Mouse (Mus musculus): ENCODE data around the gene Bbs10.

Bbs10 gene

DNA sequence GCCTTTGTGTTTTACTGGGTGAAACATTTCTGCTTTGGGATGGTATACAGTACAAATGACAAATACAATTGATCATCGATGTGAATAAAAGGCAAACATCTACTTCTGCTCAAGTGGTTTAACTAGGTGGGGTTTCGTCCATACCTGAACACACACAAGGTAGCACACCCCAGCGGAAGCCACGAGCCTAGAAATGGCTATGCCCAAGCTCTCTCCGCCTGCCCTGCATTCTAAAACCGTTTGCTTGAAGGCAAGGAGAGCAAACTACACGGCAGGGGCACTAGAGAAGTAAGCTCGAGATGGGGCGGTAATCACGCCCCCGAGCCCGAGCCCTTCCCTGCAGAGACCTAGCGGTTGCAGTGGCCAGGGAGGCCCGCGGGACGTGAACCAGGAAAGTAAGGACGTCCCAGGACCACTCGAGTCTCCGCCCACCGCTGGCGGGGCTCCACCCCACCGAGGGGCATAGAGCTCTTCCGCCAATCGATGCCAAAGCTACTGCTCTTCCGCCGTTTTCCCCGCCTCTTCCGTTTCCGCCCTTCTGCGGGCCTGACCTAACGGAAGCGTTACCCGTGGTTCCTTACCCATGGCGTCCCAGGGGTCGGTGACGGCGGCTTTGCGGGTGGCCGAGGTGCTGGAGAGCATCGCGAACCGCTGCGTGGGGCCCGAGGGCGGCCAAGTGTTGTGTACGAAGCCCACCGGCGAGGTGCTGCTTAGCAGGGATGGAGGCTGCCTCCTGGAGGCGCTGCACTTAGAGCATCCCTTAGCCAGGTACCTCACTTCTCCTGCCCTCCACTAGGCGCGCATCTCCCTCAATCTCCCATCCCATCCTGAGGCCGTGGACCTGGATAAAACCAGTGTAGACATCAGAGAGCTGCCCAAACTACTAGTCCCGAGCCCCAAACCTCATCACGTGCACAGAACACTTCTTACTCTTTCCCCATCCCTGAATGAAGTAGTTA, at the start of gene Bbs10:
TSS of gene Bbs10 (plus strand) at position 540 of the 959 bp plus-strand sequence.
- peak; percentile 97 for DNase-seq (ENCODE audit: low spot score in 2 of 2)

DNA sequence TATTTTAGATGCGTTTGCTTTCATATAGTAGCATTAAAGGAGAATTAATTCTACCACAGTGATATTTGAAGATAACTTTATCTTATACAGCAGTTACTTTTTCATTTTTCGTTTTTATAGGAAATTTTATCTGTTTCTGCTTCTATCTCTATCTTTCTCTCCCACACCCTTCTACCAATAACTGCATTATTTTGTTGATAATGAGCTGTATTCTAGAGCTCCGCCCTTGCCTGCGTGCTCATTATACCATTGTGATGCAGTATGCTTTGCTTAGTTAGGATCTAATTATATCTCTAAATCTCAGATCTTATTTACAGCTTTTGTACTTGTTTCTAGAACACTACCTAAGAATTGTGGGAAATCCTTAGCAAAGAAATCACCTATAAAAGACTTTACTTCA, 48.3 kb upstream of the Bbs10 start:
- DNase-seq (ENCODE audit: low spot score in 2 of 2), result no peak

DNA sequence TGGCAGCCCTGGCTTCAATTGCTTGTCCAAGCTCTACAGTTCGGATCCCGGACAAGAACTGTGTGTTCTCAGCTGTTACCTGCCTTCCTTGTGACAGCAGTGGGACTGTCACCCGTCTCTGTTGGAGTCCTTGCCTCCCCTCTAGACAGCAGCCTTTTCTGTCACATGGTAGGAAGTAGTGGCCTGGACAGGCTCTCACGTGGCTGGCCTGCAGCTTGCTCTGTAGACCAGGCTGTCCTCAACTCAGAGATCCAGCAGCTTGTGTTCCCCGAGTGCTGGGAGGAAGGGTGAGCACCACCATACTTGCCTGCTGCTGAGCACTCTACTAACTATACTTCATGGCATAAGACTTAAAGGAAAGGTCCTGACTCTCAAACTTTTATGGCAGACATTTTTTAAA, 46.8 kb upstream of the Bbs10 start:
- no peak for DNase-seq (ENCODE audit: low spot score in 2 of 2)

DNA sequence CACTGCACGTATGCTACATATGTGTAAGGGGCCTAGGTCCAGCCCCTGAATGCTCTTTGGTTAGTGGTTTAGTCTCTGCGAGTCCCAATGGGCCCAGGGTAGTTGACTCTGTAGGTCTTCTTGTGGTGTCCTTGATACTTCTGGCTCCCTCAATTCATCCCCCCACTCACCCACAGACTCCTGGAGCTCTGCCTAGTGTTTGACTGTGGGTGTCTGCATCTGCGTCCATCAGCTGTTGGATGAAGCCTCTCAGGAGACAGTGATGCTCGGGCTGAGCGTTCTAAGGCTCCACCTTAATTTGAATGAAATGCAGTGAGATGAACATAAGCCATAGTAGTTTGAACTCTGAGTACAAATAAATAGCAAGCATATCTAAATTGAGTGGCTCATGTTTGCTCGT, 43.3 kb upstream of the Bbs10 start:
- DNase-seq (ENCODE audit: low spot score in 2 of 2), result peak in 1 of 2 experiments; percentile 45

DNA sequence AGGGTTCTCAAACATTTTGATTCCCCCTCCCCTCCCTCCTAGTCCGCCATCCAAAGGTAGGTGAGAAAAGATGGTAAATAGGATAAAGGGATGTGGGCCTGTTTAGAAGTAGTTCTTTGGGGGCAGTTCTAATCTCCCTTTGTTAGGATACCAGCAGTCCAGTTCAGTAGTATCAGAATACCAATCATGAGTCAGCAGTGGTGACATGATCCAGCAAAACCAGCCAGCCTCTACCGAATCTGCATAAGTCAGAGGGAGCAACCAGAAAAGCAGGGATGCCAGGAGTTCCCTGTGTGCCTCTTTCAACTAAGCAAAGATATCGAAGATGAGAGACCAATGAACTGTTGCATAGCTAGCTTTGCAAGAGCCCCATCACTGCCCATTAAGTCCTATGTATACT, 42.3 kb upstream of the Bbs10 start:
- no peak for DNase-seq (ENCODE audit: low spot score in 2 of 2)

DNA sequence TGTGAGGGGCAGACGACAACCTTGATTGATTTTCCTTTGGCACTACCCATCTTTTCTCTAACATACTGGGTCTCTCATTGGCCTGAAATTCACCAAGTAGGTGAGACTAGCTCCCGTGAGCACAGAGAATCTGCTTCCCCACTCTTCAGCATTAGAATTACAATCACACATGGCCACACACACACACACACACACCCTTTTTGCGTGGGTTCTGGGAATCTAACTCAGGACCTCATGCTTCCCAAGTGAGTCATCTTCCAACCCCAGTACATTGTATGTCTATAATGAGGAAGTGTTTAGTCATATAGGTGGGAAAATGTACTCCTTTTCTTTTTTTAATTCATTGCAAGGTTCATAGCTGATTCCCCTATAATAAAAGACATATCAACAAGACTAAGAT, 41.1 kb upstream of the Bbs10 start:
- no peak for DNase-seq (ENCODE audit: low spot score in 2 of 2)

DNA sequence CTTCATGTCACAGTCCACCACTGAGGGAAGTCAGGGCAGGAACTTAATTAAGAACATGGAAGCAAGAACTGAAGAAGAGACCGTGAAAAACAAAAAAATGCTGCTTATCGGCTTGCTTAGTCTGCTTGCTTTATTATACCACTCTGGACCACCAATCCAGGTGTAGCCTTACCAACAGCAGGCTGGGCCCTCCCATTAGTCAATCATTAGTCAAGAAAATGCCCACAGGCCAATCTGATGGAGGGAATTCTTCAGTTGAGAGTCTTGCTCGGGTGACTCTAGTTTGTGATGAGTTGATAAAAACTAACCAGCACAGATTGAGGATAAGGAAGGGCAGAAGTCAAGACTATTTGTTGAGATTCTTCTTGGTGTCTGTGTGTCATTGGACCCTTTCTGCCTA, 40.2 kb upstream of the Bbs10 start:
- DNase-seq (ENCODE audit: low spot score in 2 of 2), result no peak

DNA sequence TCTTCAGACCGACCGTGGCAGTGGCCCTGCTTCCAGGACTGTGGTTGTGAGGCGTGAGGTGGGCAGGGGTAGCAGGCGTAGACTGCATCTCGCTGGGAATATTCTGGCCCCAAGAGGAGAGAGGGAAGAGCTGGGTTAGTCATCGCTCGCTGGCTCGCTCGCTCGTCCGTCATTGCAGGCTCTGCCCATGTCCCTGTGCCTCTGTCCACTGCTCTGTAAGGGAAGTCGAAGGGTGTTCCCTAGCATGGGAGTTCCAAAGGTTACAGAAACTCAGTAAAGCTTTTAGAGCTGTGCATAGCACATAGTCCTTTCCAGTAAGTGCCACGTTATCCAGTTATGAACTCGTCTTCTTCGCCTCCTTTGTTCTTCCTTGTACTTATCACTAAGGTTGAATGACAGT, 26.8 kb upstream of the Bbs10 start:
- no peak for DNase-seq (ENCODE audit: low spot score in 2 of 2)

DNA sequence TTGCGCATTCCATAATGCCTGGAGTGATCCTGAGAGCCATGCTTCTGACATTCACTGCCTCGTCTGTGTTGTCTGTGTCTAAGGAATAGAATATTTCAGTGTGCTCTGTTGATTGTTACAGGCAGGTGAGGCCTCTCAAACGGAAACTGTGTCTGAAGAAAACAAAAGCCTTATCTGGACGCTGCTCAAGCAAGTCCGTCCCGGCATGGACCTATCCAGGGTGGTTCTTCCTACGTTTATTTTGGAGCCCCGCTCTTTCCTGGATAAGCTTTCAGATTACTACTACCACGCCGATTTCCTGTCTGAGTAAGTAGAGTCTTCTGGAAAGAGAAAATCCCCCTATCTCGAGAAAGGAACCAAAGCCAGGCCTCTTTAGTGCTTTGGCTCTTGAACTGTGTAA, 25.6 kb upstream of the Bbs10 start:
- DNase-seq (ENCODE audit: low spot score in 2 of 2), result no peak

DNA sequence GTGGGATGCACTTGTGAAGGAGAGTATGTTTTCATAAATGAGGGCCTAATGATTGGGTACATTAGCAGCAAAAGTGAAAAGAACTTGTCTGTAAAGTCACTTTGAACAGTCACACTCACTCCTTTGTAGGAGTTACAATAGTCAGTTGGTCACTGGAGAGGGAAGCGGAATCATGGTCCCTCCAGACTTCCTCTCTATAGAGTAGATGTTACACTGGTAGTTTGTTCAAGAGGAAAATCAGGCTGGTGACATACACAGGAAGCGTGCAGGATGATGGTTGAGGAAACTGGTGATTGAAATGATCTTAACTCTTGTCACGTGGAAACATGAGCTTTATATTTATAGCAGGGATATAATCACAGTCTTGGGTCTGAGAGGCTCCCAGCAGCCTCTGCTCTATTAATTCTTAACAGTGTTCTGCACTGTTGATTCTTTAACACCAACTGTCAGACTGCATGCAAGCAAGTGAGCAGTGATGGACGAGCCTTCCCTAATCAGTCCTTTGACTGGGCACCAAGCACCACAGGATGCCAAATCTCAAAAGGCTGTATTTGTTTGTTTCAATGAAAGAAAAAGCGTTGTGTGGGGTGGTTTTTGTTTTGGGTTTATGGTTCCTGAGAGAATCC, 24.9 kb upstream of the Bbs10 start:
- no peak for DNase-seq (ENCODE audit: low spot score in 2 of 2)

DNA sequence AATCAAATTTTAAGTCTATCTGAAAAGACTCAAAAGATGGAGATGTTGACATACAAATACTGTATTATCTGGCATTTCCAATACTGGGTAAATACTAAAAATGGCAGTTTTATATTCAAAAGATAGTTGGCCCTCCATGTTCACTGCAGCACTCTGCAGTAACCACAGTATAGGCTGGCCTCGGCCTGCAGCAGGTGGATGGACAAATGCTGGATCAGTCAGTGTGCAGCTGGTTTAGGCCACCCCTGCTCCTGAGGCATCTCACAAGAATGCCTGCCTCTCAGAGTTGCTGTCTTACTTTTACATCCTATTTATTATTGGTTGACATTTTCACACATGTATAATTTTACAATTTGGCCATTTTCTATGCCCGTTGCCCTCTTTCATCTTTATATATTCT, 22.7 kb upstream of the Bbs10 start:
- no peak for DNase-seq (ENCODE audit: low spot score in 2 of 2)

DNA sequence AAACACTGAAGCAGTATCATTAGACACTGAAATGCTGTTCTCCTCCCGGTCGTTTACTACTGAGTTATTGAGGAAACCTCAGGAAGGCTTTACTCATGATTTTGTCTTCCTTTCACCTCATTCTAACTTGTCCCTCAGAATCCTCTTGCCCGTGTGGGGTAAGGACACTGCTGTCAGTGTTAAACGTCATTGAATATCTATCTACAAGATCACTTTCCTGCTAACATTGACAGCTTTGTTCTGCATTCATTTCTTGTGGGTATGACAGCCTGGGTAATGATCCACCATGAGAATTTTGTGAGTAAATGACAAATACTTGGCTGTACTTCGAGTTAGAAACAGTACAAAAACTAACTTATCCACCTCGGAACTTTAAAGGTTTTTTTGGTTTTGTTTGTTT, 848 bp upstream of the Bbs10 start:
- DNase-seq (ENCODE audit: low spot score in 2 of 2), result no peak

DNA sequence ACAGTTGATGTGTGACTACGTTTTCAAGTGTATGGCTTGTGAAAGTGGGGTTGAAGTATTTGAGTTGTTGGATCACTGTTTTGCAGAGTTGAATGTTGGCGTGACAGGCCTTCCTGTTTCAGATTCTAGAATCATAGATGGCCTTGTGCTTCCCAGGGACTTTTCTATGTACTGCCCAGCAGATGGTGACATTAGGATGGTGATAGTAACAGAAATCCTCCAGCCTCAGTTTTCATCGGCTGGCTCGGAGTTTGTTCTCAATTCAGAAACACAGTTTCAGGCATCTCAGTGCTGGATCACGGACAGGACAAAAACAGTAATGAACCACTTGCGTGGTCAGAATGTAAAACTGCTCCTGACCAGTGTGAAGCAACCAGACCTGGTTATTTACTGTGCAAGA, 1.1 kb downstream of the Bbs10 start:
- peak; percentile 40 to 58 for DNase-seq (ENCODE audit: low spot score in 2 of 2)

DNA sequence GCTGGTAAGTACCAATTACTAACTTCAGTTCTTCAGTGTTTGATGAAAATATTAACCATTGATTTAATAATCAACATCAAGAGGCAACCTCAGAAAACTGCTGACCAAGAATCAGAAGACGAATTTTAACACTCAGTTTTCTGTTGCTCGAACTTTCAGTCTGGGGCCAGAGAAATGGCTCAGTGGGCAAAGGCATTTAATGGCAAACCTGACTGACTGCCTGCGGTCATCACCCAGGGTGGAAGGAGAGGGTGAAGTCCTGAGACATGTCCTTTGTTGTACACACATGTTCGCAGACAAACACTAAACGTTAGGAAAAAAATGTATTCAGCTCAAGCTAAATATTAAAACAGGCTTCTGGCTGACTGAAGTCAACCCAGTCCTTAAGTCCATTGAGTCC, 2.6 kb downstream of the Bbs10 start:
- peak in 1 of 2 experiments; percentile 14 for DNase-seq (ENCODE audit: low spot score in 2 of 2)

DNA sequence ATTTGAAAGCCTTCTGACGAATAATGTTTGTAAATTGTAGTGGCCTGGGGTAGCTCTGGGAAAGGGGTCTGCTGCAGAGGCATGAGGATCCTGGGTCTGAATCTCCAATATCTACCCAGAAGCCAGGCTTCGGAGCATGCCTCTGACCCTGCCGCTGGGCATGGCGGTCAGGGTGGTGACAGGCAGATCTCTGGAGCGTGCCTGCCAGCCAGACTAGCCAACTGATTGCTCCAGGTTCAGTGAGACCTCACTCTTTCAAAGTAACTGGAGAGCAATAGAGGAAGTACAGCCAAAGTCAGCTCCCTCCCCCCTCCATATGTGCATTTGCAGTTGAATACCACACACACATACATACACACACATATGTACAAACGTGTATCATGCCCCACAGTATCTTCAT, 4.0 kb downstream of the Bbs10 start:
- DNase-seq (ENCODE audit: low spot score in 2 of 2), result no peak

DNA sequence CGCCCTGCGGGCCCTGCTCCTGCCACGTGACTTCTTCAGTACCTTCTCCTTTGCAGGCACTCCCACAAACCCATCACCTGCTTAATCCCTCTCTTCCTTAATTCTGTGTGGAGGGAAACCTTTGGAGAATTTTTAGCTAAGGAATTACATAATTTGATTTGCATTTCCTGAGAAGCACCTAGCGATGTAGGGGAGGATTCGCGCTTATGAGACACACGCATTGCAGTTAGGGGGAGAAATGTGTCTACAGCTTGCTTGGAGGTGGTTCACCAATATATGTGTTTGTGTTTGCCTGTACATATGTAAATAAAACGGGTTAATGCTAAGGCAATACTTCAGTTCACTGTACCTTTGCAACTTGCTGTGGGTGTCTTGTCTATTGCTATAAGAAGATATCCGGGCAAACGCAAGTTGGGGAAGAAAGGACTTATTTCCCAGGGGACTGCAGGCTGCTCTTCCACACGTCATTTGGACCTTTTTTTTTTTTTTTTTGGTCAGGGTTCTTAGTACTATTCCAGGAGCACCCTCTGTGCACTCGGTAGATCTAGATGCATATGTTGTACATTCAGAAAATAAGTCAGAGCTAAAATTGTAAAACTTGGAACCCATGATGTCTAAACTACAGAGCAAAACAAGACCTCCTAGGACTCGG, 10.5 kb downstream of the Bbs10 start:
- no peak for DNase-seq (ENCODE audit: low spot score in 2 of 2)

DNA sequence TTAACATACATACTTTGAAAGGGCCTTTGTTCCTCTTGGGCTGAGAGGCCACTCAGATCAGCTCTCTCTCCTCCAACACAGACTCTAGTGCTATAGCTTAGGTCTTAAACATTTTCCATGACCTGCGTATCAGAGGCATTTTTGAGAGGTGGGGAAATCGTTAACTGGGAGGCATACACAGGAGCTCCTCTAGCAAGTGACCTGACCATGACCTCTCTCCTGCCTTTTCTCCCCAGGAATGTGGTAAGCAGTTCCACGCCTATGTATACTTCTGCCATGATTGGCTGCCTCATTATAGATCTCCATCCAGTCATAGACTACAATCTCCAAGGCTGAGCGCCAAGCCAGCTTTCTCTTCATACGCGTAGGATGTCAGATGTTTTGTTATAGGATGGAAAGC, 14.8 kb downstream of the Bbs10 start:
- peak in 1 of 2 experiments; percentile 20 for DNase-seq (ENCODE audit: low spot score in 2 of 2)

DNA sequence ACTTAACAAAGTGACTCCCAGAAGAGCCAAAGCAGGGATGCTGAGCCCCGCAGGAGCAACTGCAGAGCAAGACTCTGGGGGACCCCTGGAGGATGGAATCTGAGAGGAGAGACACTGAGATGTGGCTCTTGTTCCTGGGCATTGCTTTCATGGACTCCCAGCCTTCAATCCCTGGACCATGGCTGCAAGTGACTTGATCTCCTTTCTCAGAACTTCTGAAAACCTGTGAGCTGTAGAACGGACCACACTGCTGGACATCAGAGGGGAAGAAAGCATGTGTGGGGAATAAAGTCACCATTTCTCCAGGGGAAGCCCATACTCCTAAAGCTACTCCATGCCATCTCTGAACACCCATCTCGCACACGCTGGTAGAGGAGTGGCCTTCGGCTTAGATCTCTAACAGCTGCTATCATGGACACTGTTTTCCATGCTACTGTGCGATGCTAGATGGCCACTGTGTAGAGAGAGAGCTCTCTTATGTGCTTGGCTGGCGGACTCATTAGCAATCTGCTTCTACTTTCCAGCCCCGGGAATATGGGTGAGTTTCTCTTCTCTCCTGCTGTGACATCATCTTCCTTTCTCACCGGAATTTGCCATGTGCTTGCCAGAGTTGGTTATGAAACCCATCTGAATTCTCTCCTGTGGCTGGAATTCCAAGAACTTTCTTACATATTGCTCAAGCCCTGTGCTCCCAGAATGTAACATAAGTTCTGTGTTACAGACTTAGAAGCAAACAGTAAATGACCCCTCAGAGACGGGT, 16.3 kb downstream of the Bbs10 start:
- DNase-seq (ENCODE audit: low spot score in 2 of 2), result no peak

DNA sequence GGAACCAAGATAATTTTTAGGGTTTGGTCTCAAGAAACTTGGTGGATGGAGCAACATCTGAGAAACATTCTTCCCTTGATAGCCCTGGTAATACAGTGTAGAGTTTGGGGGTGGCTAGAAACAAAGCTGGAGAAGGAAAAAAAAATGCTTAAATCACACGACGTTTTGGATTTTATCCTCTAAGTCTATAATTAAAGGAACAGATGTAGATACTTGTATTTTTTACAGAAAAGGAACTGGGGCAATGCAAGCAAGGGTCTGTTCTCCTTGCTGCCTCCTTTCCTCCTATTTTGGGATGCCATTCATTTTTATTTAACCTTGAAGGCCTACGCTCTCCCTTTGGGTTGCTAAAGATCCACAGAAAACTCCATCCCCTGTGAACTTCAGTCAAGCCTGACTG, 17.5 kb downstream of the Bbs10 start:
- DNase-seq (ENCODE audit: low spot score in 2 of 2), result no peak

DNA sequence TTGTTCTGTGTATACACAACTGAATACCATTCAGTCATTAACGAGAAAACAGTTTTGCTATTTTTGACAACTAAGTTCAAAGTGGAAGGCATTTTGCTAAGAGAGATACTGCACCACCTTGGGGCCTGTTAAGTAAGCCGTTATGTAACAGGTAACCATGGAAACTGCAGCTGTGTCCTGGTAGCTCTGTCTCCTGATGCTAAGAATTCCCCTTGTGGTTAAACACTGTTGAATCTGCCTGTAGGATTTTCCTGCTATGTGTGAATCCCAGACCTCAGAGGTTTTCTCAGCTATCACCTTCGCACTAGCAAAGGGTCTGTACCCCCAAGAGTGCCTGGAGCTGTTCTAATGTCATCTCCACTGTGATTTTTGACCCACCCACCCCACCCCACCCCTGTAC, 19.5 kb downstream of the Bbs10 start:
- DNase-seq (ENCODE audit: low spot score in 2 of 2), result peak in 1 of 2 experiments; percentile 73

DNA sequence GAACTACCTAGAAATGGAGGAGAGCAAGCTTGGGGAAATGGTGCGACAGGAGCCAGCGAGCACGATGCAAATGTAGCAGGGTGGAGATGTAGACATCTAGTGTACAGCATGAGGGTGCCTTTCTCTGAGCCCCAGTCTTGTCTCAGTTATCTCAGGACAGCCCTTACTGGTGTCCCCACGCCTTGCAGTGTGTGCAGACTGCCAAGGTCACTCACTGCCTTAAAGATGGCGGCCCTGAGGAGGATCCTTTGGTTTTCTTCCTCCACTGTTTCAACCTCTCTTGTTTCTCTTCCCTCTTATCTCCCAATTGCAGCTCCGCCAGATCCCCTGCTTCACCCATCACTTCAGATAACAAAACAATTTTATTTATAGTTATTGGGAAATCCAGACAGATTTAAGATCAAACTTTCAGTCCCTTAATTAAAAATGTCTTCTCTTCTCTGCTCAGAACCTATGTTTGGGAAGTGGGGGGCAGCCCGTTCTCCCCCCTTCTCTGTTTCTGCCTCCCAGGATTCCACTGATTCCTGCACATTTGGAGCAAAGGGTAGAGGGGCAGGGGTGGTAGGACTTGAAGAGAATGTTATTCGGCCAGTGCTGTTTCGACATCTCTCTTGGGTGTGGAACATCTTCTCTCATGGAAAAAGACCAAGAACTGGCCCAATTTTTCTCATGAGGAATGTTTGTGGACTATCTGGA, 20.5 kb downstream of the Bbs10 start:
- DNase-seq (ENCODE audit: low spot score in 2 of 2), result no peak
